Mouse (Mus musculus) adipose tissue, adult 10 weeks (tissue): Measurements from ENCODE around the gene Ang4. TPM values are rescaled to one million over a fixed set of nuclear protein-coding genes. Genes with fewer than 3 reads are reported as not detected.

Experiments
- polyA plus RNA-seq: library from polyadenylated mRNA; stranded (reverse); fragments of 350-450 nt; fragmentation: Illumina TruSeq; extraction: RNeasy Lipid Tissue Mini Kit (QIAGEN cat#74804); gene quantifications from one replicate; pipeline ENCODE4 v1.2.3, GENCODE M21; 2014; ENCODE audit warnings: low read depth, low replicate concordance

Ang4 gene
- polyA plus RNA-seq, result not detected

DNA sequence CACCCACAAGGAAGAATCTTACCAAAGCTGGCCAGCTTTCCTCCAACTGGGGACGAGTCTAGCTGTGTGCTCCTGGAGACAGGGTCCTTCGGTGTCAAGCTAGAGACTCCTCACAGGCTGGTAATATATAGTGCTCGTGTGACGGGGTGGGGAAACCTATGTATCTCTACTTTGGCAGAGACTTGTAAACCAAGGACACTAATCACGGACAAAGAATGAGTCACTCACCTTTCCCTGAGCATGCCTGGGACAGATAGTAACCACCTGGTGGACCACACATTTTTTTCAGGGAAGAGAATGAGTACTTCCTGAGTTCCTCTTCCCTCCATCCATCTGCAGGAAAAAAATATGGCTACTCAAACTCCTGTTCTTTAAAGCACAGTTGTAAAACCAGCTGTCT lies at the start of gene Ang4:
Gene Ang4, minus strand, starts transcription at position 101 of the 400 bp plus-strand sequence.

GRCm38 (mm10) chr14:51799746-51800145 lies 26.4 kb upstream of the Ang4 start, which contains the start of gene AY358078:
Gene AY358078 (plus strand): TSS chr14:51800046.

DNA sequence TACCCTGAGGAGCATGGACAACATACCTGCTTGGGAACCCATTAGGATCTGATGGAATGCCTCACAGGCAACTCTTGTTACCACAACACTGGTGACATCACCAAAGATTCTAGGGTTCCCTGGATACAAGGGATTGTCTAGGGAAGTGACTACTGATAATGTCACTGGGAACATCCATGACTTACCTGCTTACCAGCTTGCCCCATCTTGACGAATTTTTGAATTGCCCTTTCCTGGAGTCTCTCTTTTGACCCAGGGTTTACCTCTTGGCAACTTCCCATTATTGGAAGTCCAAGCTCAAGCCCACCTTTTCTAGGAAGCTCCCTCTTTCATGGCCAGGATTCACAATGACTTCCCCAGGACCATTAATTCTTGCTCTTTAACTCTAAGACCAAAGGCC lies 56.3 kb downstream of the Ang4 start, which contains the start of gene Gm5800:
Gene Gm5800, minus strand, starts transcription at position 101 of the 400 bp plus-strand sequence.

Other genes with a start within 250 kb of the Ang4 start
- gene Gm5622, start 220.8 kb downstream of the Ang4 start, polyA plus RNA-seq, result not detected
- not detected for gene Gm17175, start 199.5 kb downstream of the Ang4 start, polyA plus RNA-seq
- gene Gm17174, start 181.5 kb downstream of the Ang4 start, polyA plus RNA-seq, result not detected
- gene Gm17078, start 162.3 kb downstream of the Ang4 start, polyA plus RNA-seq, result not detected
- 1.1 TPM for gene Gm4181, start 137.9 kb downstream of the Ang4 start, polyA plus RNA-seq
- gene Gm17079, start 78.1 kb downstream of the Ang4 start, polyA plus RNA-seq, result not detected
- 1.1 TPM for gene Gm5800, start 56.4 kb downstream of the Ang4 start, polyA plus RNA-seq
- gene AY358078, start 26.5 kb upstream of the Ang4 start, polyA plus RNA-seq, result not detected
- not detected for gene Ear6, start 80.1 kb upstream of the Ang4 start, polyA plus RNA-seq
- gene Mettl17, start 111.3 kb upstream of the Ang4 start, polyA plus RNA-seq, result 20.3 TPM
- 0.77 TPM for gene Slc39a2, start 119.3 kb upstream of the Ang4 start, polyA plus RNA-seq
- 209 TPM for gene Ndrg2, start 140.6 kb upstream of the Ang4 start, polyA plus RNA-seq
- gene Tppp2, start 144.8 kb upstream of the Ang4 start, polyA plus RNA-seq, result 21.8 TPM
- gene Rnase13, start 149.2 kb upstream of the Ang4 start, polyA plus RNA-seq, result 287 TPM
- gene Arhgef40, start 211.1 kb upstream of the Ang4 start, polyA plus RNA-seq, result 99.4 TPM
- 0.73 TPM for gene Tmem253, start 242.1 kb upstream of the Ang4 start, polyA plus RNA-seq
- gene Zfp219, start 247.1 kb upstream of the Ang4 start, polyA plus RNA-seq, result 41.8 TPM